Mouse (Mus musculus) adrenal gland, adult 2 months (tissue): ENCODE results near the gene Spop. TPM values are rescaled to one million over a fixed set of nuclear protein-coding genes. Genes with fewer than 3 reads are reported as not detected.
"Not testable (repeated sequence)": the region's sequence is repeated elsewhere in the genome, so short reads cannot be mapped to it uniquely, and the experiment has no call there.

Source experiments
- DNase-seq: peaks from one replicate; pipeline ENCODE4 v3.0.0; 2021
- polyA plus RNA-seq: library from polyadenylated mRNA; depleted of rRNA; stranded (reverse); fragments of >200 nt; gene quantifications from 2 replicates; pipeline ENCODE4 v1.2.3, GENCODE M21; 2012
- total RNA-seq, 2 experiments: library from RNA; stranded (reverse); gene quantifications; 2 replicates each; pipeline ENCODE4 v1.2.3; 2021

Spop gene
- total and polyA plus RNA-seq, 3 experiments = 45.3 to 187 (median 105) TPM

- no peak for DNase-seq
Observed at GRCm38 (mm10) chr11:95391201-95391600, 22.7 kb upstream of the Spop start.

GRCm38 (mm10) chr11:95391743-95392142, 22.1 kb upstream of the Spop start:
- no peak for DNase-seq

DNA sequence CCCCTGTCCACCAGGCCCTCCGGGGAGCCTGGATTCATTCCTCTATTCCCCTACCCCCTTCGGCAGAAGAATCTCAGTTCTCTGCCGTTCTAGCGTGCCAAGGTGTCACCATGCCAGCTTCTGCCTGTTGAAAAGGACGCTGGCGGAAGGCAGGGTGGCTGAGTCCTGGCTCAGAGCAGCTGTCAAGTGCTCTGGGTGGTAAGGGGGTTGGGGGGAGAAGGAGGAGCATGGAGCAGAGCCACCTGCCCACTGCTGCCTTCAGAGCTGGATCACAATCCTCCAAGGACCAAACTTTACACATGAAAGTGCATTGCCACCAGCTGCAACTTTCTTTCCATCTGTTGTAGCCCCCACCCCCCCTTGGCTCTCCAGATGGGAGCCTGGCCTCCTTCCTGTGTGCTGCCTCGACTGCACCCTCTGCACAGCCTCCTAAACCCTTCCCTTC, 21.6 kb upstream of the Spop start:
- DNase-seq = no peak

DNA sequence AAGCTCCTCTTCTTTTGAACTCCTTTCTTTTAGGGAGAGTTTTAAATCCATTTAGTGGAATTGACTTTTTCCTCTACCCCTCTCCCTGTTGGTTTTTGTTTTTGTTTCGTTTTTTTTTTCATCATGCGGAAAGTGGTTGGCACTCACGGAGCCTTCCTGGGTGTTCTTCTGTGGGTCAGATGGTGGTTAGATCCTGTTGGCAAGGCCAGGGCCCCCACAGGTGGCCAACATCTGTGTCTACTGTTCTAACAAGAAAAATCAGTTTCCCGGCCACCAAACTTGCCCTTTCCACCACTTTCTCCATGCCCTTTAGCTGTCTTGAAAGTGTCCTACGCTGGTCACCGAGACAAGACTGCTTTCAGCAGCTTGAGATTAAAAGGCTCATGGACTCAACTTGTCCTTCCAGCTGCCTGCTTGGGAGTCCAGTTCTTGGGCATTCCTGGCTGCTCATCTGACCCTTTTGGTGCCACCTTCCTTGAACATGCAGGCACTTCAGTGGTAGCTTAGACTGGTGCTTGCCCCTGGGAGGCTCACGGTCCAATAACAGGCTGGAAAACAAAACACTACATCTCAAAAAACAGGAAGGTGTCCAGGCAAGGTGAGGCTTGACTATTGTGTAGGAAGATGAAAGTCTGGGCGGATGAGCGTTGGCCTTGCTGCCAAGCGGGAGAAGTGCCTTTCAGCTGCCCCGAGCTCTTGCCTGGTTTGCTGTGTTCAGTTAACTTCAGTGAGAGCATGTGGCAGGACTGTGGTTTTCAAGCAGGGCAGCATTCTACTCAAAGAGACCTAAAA, 21.0 kb upstream of the Spop start:
- no peak for DNase-seq

DNA sequence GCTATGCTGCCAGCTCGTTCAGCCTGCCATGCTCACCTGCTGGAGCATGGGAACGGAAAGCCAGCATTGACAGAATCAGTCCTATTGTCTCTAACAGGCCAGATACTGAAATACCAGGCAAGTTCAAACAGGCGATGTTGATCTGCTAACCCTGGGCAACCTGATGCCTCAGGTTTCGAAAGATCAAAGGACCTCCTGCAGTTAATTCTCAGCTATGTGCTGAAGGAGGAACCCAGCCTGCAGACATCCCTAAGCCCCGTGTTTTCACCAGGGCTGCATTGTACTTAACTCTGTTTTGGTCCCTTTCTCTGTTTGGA, 20.4 kb upstream of the Spop start:
- DNase-seq = no peak

DNA sequence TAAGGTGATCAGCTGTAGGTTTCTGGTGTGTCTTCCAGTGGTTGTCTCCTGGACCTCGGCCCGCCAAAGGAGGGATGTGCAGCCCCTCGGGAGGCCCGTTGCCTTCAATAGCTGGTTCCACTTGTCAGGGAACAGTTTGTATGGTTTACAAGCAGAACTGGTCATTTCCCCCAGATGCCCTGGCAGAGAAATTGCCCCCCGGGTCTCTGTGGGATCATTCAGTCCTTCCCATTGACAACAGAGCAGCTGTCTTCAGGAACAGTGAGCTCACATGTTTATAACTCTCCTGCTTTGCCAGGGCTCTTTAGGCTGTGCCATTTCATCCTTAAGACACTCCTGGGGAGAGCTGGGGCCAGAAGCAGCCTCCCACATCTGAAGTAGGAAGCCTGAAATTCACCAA, 19.8 kb upstream of the Spop start:
- no peak for DNase-seq

- DNase-seq = no peak
Observed at GRCm38 (mm10) chr11:95396548-95396947, 17.3 kb upstream of the Spop start.

- DNase-seq = peak; percentile 65
Observed at GRCm38 (mm10) chr11:95397843-95398835, 15.7 kb upstream of the Spop start.

DNA sequence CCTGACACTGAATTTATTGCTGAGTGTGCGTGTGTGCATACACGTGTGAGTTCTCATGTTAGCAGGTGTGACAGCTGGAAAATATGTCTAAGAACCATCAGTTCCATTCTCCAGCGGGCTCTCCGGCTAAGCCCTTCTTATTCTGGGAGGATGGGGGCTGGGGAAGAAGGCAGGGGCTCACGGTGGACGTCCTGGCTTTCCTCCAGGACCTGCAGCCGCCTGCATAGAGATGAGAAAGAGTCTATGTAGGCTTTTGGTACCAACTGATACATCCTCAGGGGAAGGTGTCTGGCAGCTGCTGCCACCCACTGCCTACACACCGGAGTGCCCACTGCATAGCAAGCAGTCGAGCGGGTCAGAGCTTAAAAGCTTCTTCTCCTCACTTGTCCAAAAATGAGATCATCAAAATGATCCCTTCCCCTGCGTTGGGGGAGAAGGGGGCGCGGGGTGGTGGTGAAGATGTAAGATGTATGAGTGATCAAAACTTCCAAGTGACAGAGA, 14.3 kb upstream of the Spop start:
- no peak for DNase-seq

DNA sequence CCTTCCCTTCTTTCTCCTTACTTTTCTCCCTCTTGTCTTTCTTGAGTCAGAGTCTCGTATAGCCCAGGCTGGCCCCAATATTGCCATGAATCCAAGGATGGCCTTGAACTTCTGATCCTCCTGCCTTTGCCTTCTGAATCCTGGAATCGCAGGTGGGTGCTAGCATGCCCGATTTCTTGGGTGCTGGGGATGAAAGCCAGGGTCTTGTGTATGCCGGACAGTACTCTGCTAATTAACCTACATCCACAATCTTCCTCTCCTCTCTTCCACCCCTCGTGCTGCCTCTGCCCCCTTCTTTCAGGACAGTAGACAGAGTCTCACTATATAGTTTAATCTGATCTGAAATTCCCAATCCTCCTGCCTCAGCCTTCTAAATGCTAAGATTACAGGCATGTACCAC, 12.3 kb upstream of the Spop start:
- no peak for DNase-seq

GRCm38 (mm10) chr11:95402196-95402595, 11.7 kb upstream of the Spop start:
- peak; percentile 79 for DNase-seq

DNA sequence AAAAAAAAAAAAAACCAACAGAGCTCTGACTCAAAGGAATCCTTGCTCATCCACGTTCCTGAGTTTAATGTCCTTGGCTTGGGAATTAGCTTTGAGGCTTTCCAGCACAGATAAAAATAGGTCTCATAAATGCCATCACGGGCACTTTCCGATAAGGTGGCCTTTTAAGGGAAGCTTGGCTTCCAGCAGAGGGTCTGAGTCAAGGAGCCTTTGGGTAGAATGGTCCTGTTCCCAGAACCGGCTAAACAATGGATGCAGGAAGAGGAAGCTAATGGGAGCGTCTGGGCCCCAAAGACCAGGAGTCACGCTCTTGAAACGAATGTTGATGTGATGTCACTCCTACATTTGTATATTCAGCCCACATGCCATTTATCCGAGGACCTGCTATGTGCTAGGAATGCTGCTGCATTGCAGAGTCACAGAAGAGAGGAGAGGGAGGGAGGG, 11.2 kb upstream of the Spop start:
- peak; percentile 83 for DNase-seq

- DNase-seq = peak; percentile 75
Observed at GRCm38 (mm10) chr11:95403382-95404340, 10.2 kb upstream of the Spop start.

- peak; percentile 41 for DNase-seq
Observed at GRCm38 (mm10) chr11:95405771-95406170, 8.1 kb upstream of the Spop start.

- DNase-seq = not testable (repeated sequence)
Observed at GRCm38 (mm10) chr11:95406398-95406797, 7.5 kb upstream of the Spop start.

DNA sequence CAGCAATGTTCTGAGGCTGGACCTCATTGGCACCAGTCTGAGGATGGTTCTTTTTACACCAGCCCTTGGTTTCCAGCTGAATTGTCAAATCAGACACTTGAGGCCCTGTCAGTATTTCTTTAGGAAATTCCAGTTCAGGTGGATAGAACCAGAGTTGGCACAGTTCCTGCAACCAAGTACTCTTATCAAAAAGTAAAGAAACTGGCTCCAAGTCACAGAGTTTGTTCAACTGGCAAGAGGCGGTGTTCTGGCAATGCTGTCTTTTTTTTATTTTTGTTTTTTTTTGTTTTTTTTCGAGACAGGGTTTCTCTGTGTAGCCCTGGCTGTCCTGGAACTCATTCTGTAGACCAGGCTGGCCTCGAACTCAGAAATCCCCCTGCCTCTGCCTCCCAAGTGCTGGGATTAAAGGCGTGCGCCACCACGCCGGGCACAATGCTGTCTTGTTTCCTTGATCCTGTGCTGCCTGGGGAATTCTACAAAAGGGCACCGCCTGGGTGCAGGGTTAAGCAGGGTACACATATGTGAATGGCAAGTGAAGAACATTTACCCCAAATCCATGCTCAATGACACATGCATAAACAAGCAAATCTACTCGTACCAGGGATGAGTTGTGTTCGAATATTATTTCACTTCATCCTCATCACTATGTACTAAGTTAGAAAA, 4.3 kb upstream of the Spop start:
- no peak for DNase-seq

DNA sequence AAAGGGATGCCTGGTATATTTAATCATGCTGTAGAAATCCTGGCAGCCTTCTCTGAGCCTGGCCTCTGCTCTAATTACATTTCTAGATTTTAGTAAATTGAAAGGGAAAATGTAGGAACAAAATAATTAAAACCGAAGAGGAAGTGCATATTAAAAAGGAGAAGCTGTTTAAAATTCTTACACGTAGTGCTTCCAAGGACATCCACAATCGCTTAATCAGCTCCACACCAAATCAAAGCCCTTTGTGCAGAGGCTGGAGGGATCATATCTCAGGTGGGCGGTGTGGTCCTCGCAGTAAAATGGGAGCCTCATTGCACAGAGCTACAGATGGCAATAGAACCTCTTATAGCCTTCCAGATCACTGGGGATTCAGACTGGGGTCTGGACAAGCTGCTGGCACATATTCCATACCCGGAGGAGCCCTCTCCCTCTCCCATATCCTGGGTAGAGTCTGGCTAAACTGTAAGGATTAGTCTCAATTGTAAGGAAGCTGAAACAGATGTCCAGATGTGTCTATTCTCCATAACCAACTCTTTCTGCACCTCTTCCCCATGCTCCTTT, 2.3 kb upstream of the Spop start:
- DNase-seq = no peak

DNA sequence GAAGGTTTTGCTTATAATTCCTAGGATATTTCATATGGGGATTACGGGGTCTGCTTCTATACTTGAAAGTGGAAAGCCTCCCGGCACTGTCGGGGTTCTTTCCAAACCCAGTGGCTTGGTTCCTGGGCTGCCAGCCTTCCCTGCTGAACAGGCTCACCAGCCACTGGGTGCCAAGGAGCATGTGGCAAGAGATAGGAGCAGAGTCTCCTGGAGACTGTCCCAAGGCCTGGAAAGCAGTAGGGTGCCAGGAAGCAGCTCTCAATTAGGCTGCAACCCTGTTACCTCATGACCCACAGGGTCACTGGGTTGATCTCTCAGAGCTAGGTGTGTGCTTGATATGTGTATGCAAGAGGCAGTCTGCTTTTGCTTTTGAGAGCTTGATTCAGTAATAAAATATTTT, 1.3 kb upstream of the Spop start:
- DNase-seq = peak; percentile 88

GRCm38 (mm10) chr11:95414536-95415161, 769 bp downstream of the Spop start:
- peak; percentile 95 for DNase-seq

GRCm38 (mm10) chr11:95415931-95416330, 2.1 kb downstream of the Spop start:
- no peak for DNase-seq
